Mouse (Mus musculus): ENCODE measurements around the gene Brd4.

Gene Brd4

GRCm38 (mm10) chr17:32281126-32281525, 3.4 kb downstream of the Brd4 start:
- DNase-seq (ENCODE audit: low read depth in 2 of 2, low spot score in 2 of 2), result no peak

GRCm38 (mm10) chr17:32280575-32280974, 3.9 kb downstream of the Brd4 start:
- no peak for DNase-seq (ENCODE audit: low read depth in 2 of 2, low spot score in 2 of 2)

GRCm38 (mm10) chr17:32277201-32277600, 7.3 kb downstream of the Brd4 start:
- DNase-seq (ENCODE audit: low read depth in 2 of 2, low spot score in 2 of 2), result peak in 1 of 2 experiments; percentile 43

GRCm38 (mm10) chr17:32275568-32275967, 9.0 kb downstream of the Brd4 start:
- no peak for DNase-seq (ENCODE audit: low read depth in 2 of 2, low spot score in 2 of 2)

- DNase-seq (ENCODE audit: low read depth in 2 of 2, low spot score in 2 of 2), result no peak
These were observed 15.4 kb downstream of the Brd4 start for GRCm38 (mm10) chr17:32269151-32269550.

- DNase-seq (ENCODE audit: low read depth in 2 of 2, low spot score in 2 of 2), result no peak
These were observed 16.0 kb downstream of the Brd4 start for GRCm38 (mm10) chr17:32268540-32268960.

- DNase-seq (ENCODE audit: low read depth in 2 of 2, low spot score in 2 of 2), result no peak
These were observed 16.4 kb downstream of the Brd4 start for GRCm38 (mm10) chr17:32268096-32268495.

GRCm38 (mm10) chr17:32267617-32268016, 16.9 kb downstream of the Brd4 start:
- no peak for DNase-seq (ENCODE audit: low read depth in 2 of 2, low spot score in 2 of 2)

- DNase-seq (ENCODE audit: low read depth in 2 of 2, low spot score in 2 of 2), result no peak
These were observed 20.9 kb downstream of the Brd4 start for GRCm38 (mm10) chr17:32263672-32264071.

- no peak for DNase-seq (ENCODE audit: low read depth in 2 of 2, low spot score in 2 of 2)
These were observed 21.5 kb downstream of the Brd4 start for GRCm38 (mm10) chr17:32262831-32263559.

- no peak for DNase-seq (ENCODE audit: low read depth in 2 of 2, low spot score in 2 of 2)
These were observed 25.7 kb downstream of the Brd4 start for GRCm38 (mm10) chr17:32258869-32259268.

- no peak for DNase-seq (ENCODE audit: low read depth in 2 of 2, low spot score in 2 of 2)
These were observed 26.6 kb downstream of the Brd4 start for GRCm38 (mm10) chr17:32257944-32258343.

- DNase-seq (ENCODE audit: low read depth in 2 of 2, low spot score in 2 of 2), result no peak
These were observed 27.1 kb downstream of the Brd4 start for GRCm38 (mm10) chr17:32257452-32257851.

- DNase-seq (ENCODE audit: low read depth in 2 of 2, low spot score in 2 of 2), result no peak
These were observed 27.6 kb downstream of the Brd4 start for GRCm38 (mm10) chr17:32256896-32257295.

GRCm38 (mm10) chr17:32253261-32253660, 31.3 kb downstream of the Brd4 start:
- DNase-seq (ENCODE audit: low read depth in 2 of 2, low spot score in 2 of 2), result no peak

GRCm38 (mm10) chr17:32251827-32252470, 32.6 kb downstream of the Brd4 start:
- no peak for DNase-seq (ENCODE audit: low read depth in 2 of 2, low spot score in 2 of 2)

- DNase-seq (ENCODE audit: low read depth in 2 of 2, low spot score in 2 of 2), result no peak
These were observed 34.5 kb downstream of the Brd4 start for GRCm38 (mm10) chr17:32250066-32250465.

GRCm38 (mm10) chr17:32248192-32248591, 36.3 kb downstream of the Brd4 start:
- no peak for DNase-seq (ENCODE audit: low read depth in 2 of 2, low spot score in 2 of 2)

GRCm38 (mm10) chr17:32247616-32248015, 36.9 kb downstream of the Brd4 start:
- no peak for DNase-seq (ENCODE audit: low read depth in 2 of 2, low spot score in 2 of 2)

- no peak for DNase-seq (ENCODE audit: low read depth in 2 of 2, low spot score in 2 of 2)
These were observed 38.4 kb downstream of the Brd4 start for GRCm38 (mm10) chr17:32246117-32246516.

- peak in 1 of 2 experiments; percentile 8 for DNase-seq (ENCODE audit: low read depth in 2 of 2, low spot score in 2 of 2)
These were observed 43.5 kb downstream of the Brd4 start for GRCm38 (mm10) chr17:32240881-32241531.

GRCm38 (mm10) chr17:32238589-32238988, 45.9 kb downstream of the Brd4 start:
- DNase-seq (ENCODE audit: low read depth in 2 of 2, low spot score in 2 of 2), result no peak
